Mouse (Mus musculus): ENCODE data around the gene Haus4. TPM values are rescaled to one million over a fixed set of nuclear protein-coding genes. Genes with fewer than 3 reads are reported as not detected.

Gene Haus4
- total RNA-seq, 1 experiment, result 24.5 TPM

DNA sequence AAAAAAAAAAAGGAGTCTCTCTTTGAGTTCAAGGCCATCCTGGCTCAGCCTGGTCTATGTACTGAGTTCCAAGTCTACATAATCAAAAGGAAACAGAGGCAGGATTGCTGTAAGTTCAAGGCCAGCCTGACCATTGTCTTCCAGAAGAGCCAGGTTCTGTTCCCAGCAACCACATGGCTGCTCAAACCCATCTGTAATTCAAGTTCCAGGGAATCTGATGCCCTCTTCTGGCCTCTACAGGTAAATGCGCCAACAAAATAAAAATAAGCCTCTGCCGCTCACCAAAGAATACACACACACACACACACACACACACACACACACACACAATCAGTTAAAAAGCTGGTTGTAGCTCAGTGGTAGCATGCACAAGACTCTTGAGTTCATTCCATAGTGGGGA lies 15.8 kb downstream of the Haus4 start:
- in situ Hi-C loops (cut with MboI; ENCODE audit: low sequenced_read_pairs in 2 of 2, unreplicated experiment in 2 of 2), result no loop called here
- H3K4me3 ChIP-seq (ENCODE audit: insufficient read depth in 1 of 2, low read depth in 1 of 2, low read length in 2 of 2, poor library complexity in 1 of 2, severe bottlenecking in 1 of 2), result no peak overlapping the region
- H3K36me3 ChIP-seq (ENCODE audit: control insufficient read depth, insufficient read depth, low read length, poor library complexity, severe bottlenecking), result peaks cover 7% of the 10 kb centered on the region; the same call in 1 of the 2 replicates
- no peak overlapping the region for H3K9ac ChIP-seq (ENCODE audit: insufficient read depth, low read depth, low read length, poor library complexity, severe bottlenecking)
- no peaks in the 10 kb centered on the region for H3K9me3 ChIP-seq (ENCODE audit: control insufficient read depth, insufficient read depth, low read depth, low read length)
- no peak overlapping the region for H3K27ac ChIP-seq (ENCODE audit: insufficient read depth, low read depth, low read length, poor library complexity, severe bottlenecking)
- TF ChIP-seq CHD2 (IDR thresholded peaks at IDR 0.05; ENCODE audit: low read depth, low read length), result no peak
- no peak for TF ChIP-seq ZC3H11A (IDR thresholded peaks at IDR 0.05; ENCODE audit: borderline replicate concordance, low read depth, low read length)
- no peak for TF ChIP-seq ZNF384 (IDR thresholded peaks at IDR 0.05; ENCODE audit: low read depth, low read length)
- no peak for TF ChIP-seq MAFK (IDR thresholded peaks at IDR 0.05; ENCODE audit: insufficient read depth, low read depth, low read length)
- TF ChIP-seq HCFC1 (IDR thresholded peaks at IDR 0.05; ENCODE audit: borderline replicate concordance, insufficient read depth, low read length), result no peak
- no peaks in the 10 kb centered on the region; a peak in 1 of 4 replicates for H3K4me1 ChIP-seq (ENCODE audit: control insufficient read depth in 2 of 2, insufficient read depth in 2 of 2, low read length in 2 of 2, poor library complexity in 1 of 2)
- no peak for DNase-seq (ENCODE audit: low read depth, low spot score)

DNA sequence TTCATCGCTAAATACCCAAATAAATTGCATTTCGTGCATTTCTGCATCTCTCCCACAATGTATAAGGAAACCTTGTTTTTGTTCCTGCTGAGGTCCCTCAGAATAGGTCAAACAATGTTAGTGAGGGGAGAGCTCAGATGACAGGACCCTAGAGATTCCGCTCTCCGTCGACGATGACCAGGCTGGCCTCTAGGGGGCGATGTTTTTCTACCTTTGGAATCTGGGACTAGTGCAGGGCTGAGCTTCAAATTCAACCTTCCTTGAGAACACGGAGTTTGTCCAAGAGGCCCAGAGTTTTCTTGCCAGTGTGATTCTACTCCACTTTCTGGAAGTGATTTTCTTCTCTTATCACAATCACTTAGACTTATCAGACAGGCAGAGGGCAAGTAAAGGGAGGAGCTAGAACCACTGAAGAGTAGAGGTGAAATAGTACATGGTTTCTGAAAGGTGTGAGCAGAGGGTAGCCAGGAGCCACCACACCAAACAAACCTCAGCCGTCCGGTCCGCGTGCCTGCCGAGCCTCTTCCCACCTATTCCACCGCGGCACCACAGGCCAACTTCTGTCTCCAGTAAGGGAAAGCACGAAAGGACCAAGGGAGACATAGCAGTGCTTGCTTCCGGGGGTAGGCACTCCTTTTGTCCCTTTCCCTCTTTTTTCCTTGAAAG lies 25.8 kb downstream of the Haus4 start:
- H3K9me3 ChIP-seq (ENCODE audit: control insufficient read depth, insufficient read depth, low read depth, low read length), result no peaks in the 10 kb centered on the region
- no peak for TF ChIP-seq HCFC1 (IDR thresholded peaks at IDR 0.05; ENCODE audit: borderline replicate concordance, insufficient read depth, low read length)
- TF ChIP-seq CHD2 (IDR thresholded peaks at IDR 0.05; ENCODE audit: low read depth, low read length), result no peak
- TF ChIP-seq ZNF384 (IDR thresholded peaks at IDR 0.05; ENCODE audit: low read depth, low read length), result no peak
- no peak for TF ChIP-seq ZC3H11A (IDR thresholded peaks at IDR 0.05; ENCODE audit: borderline replicate concordance, low read depth, low read length)
- TF ChIP-seq MAFK (IDR thresholded peaks at IDR 0.05; ENCODE audit: insufficient read depth, low read depth, low read length), result no peak
- no peak overlapping the region for H3K4me3 ChIP-seq (ENCODE audit: insufficient read depth in 1 of 2, low read depth in 1 of 2, low read length in 2 of 2, poor library complexity in 1 of 2, severe bottlenecking in 1 of 2)

DNA sequence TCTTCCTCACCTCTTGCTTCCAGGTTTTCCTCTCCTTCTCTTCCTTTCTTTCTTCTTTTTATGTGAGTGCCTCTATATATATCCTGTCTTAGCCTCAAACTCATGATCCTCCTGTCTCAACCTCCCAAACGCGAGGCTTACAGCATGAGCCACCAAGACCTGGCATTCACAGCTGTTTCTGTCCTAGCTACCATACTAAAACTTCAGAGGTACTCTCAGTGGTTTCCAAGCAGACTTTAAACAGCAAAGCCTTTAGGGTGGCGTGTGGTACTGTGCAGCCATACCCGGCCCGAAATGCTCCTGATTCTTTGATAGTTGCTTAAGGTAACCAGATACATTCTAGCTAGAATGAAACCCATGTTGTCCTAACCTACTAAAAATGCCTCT lies 26.4 kb downstream of the Haus4 start:
- no peak for DNase-seq (ENCODE audit: low read depth, low spot score)
- Histone ChIP-seq H3K4me3 (ENCODE audit: insufficient read depth in 1 of 2, low read depth in 1 of 2, low read length in 2 of 2, poor library complexity in 1 of 2, severe bottlenecking in 1 of 2) (no peak overlapping the region), H3K27ac (ENCODE audit: insufficient read depth, low read depth, low read length, poor library complexity, severe bottlenecking) (no peak overlapping the region)

More for the DNA sequence above, 25.8 kb downstream of the Haus4 start:
- Histone ChIP-seq H3K36me3 (ENCODE audit: control insufficient read depth, insufficient read depth, low read length, poor library complexity, severe bottlenecking) (no peaks in the 10 kb centered on the region), H3K9ac (ENCODE audit: insufficient read depth, low read depth, low read length, poor library complexity, severe bottlenecking) (0 out of 2 replicates have a peak overlapping the region, but pooled peaks have one; percentile 40), H3K27ac (ENCODE audit: insufficient read depth, low read depth, low read length, poor library complexity, severe bottlenecking) (no peak overlapping the region), H3K4me1 (ENCODE audit: control insufficient read depth in 2 of 2, insufficient read depth in 2 of 2, low read length in 2 of 2, poor library complexity in 1 of 2) (peaks cover 0 to 4% of the 10 kb centered on the region in 2 experiments; a peak in 2 of 4 replicates)
- in situ Hi-C loops (cut with MboI; ENCODE audit: low sequenced_read_pairs in 2 of 2, unreplicated experiment in 2 of 2), result no loop called here
- DNase-seq (ENCODE audit: low read depth, low spot score), result peak; percentile 91

DNA sequence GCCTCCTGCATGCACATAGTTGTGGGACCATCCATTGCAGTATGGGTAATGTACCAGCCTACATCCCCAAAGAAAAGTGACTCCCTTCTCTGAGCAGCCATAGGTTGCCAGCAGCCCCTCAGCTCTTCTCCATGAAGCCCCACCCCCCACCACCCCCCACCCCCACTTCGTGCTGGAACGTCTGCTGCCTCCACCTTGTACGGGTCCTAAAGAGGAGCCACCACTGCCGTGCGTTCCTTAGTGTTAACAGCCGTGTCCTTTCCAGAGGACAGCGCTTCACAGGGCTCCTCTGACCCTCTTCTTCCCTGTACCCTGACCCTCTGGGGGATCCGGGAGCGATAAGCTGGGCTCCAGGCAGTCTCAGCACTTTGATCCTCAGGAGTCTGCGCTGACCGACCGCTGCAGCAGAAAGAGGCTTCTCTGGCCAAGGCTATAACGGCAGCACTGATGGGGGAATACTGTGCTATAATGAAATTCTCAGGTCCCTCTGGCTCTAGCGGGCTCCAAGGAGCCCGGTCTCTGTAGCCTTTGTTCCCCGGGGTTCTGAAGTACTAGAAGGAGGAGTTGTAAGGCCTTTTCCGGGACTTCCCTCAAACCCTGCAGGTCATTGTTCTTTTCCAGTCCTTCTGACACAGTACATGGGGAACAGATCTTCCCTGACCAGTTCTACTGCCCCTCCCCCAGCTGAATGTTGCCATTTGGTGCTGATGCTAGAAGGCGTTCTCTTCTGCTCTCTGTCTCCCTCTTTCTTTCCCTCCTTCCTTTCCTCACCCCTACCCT lies 27.0 kb downstream of the Haus4 start:
- Histone ChIP-seq H3K27ac (ENCODE audit: insufficient read depth, low read depth, low read length, poor library complexity, severe bottlenecking) (no peak overlapping the region), H3K9ac (ENCODE audit: insufficient read depth, low read depth, low read length, poor library complexity, severe bottlenecking) (no peak overlapping the region), H3K36me3 (ENCODE audit: control insufficient read depth, insufficient read depth, low read length, poor library complexity, severe bottlenecking) (no peaks in the 10 kb centered on the region), H3K4me1 (ENCODE audit: control insufficient read depth in 2 of 2, insufficient read depth in 2 of 2, low read length in 2 of 2, poor library complexity in 1 of 2) (peaks cover 0 to 4% of the 10 kb centered on the region in 2 experiments; a peak in 2 of 4 replicates), H3K4me3 (ENCODE audit: insufficient read depth in 1 of 2, low read depth in 1 of 2, low read length in 2 of 2, poor library complexity in 1 of 2, severe bottlenecking in 1 of 2) (peak overlapping the region in 1 of 2 experiments; percentile 15; a peak in 2 of 4 replicates), H3K9me3 (ENCODE audit: control insufficient read depth, insufficient read depth, low read depth, low read length) (no peaks in the 10 kb centered on the region)
- in situ Hi-C loops (cut with MboI; ENCODE audit: low sequenced_read_pairs in 2 of 2, unreplicated experiment in 2 of 2), result no loop called here
- no peak for TF ChIP-seq MAFK (IDR thresholded peaks at IDR 0.05; ENCODE audit: insufficient read depth, low read depth, low read length)
- no peak for TF ChIP-seq ZC3H11A (IDR thresholded peaks at IDR 0.05; ENCODE audit: borderline replicate concordance, low read depth, low read length)
- no peak for TF ChIP-seq CHD2 (IDR thresholded peaks at IDR 0.05; ENCODE audit: low read depth, low read length)
- no peak for TF ChIP-seq ZNF384 (IDR thresholded peaks at IDR 0.05; ENCODE audit: low read depth, low read length)
- TF ChIP-seq HCFC1 (IDR thresholded peaks at IDR 0.05; ENCODE audit: borderline replicate concordance, insufficient read depth, low read length), result no peak
- DNase-seq (ENCODE audit: low read depth, low spot score), result no peak

More for the DNA sequence above, 26.4 kb downstream of the Haus4 start:
- Histone ChIP-seq H3K9me3 (ENCODE audit: control insufficient read depth, insufficient read depth, low read depth, low read length) (no peaks in the 10 kb centered on the region), H3K4me1 (ENCODE audit: control insufficient read depth in 2 of 2, insufficient read depth in 2 of 2, low read length in 2 of 2, poor library complexity in 1 of 2) (peaks cover 0 to 4% of the 10 kb centered on the region in 2 experiments; a peak in 2 of 4 replicates), H3K9ac (ENCODE audit: insufficient read depth, low read depth, low read length, poor library complexity, severe bottlenecking) (no peak overlapping the region), H3K36me3 (ENCODE audit: control insufficient read depth, insufficient read depth, low read length, poor library complexity, severe bottlenecking) (no peaks in the 10 kb centered on the region)
- TF ChIP-seq ZNF384 (IDR thresholded peaks at IDR 0.05; ENCODE audit: low read depth, low read length), result no peak
- TF ChIP-seq HCFC1 (IDR thresholded peaks at IDR 0.05; ENCODE audit: borderline replicate concordance, insufficient read depth, low read length), result no peak
- TF ChIP-seq CHD2 (IDR thresholded peaks at IDR 0.05; ENCODE audit: low read depth, low read length), result no peak
- no peak for TF ChIP-seq ZC3H11A (IDR thresholded peaks at IDR 0.05; ENCODE audit: borderline replicate concordance, low read depth, low read length)
- TF ChIP-seq MAFK (IDR thresholded peaks at IDR 0.05; ENCODE audit: insufficient read depth, low read depth, low read length), result no peak
- in situ Hi-C loops (cut with MboI; ENCODE audit: low sequenced_read_pairs in 2 of 2, unreplicated experiment in 2 of 2), result no loop called here

Measured in ES-E14 (cell line).